Comparison of ENCODE assay signal across 8 mouse cellular contexts in genomic region chr10:88379013-88379885, GRCm38 (mm10). TPM values are rescaled to one million over a fixed set of nuclear protein-coding genes. Genes with fewer than 3 reads are reported as not detected.
DNase-seq lines count a peak whose midpoint lies in the region; ATAC-seq and TF ChIP-seq lines count a peak whose summit lies in the region.

Dram1 (minus strand) TSS chr10:88379080.
Gnptab (plus strand) TSS chr10:88379132.

- H3K79me2 ChIP-seq in liver, adult 2 months (ENCODE audit: control insufficient read depth, insufficient read depth, low read length): peaks cover 7% of the 10 kb centered on the region; the same call in 1 of the 2 replicates

- no peak for TF ChIP-seq POLR2A in liver, adult 2 months (IDR thresholded peaks at IDR 0.05; ENCODE audit: extremely low read depth, insufficient read depth, low read length)

- peak; percentile 82 for ATAC-seq in erythroblast, adult 5-6 weeks (replicated peaks; ENCODE audit: low FRiP score, poor library complexity, severe bottlenecking)
- peak; percentile 86 for ATAC-seq in heart, embryonic 12.5 days (ENCODE audit: insufficient number of reproducible peaks, low FRiP score)
- peak; percentile 89 for ATAC-seq in kidney, postnatal 0 days (replicated peaks; ENCODE audit: low FRiP score, low read depth)
- ATAC-seq in monocyte, adult 5-6 weeks (replicated peaks; ENCODE audit: insufficient number of reproducible peaks, low FRiP score, low TSS enrichment, poor library complexity, severe bottlenecking): peak; percentile 40

- H3K4me2 ChIP-seq in heart, embryonic 12.5 days: peak within 1 kb of the TSS; percentile 86
- peak within 1 kb of the TSS; percentile 82 for H3K4me2 ChIP-seq in kidney, postnatal 0 days (ENCODE audit: low read length)

- H3K9ac ChIP-seq in heart, embryonic 12.5 days: peak within 1 kb of the TSS; percentile 83
- peak within 1 kb of the TSS; percentile 70 for H3K9ac ChIP-seq in kidney, postnatal 0 days (ENCODE audit: low read depth, low read length)
- peak within 1 kb of the TSS; percentile 77 for H3K9ac ChIP-seq in liver, adult 2 months (ENCODE audit: low read depth, low read length)

- peak within 1 kb of the TSS; percentile 88 for H3K4me3 ChIP-seq in heart, embryonic 12.5 days
- H3K4me3 ChIP-seq in kidney, postnatal 0 days (replicated peaks; ENCODE audit: low read depth, low read length): peak within 1 kb of the TSS; percentile 72
- H3K4me3 ChIP-seq in liver, adult 2 months (ENCODE audit: insufficient read depth, low read depth, low read length): peak within 1 kb of the TSS; percentile 76

- peak within 1 kb of the TSS; percentile 26; the same call in 1 of the 2 replicates for H3K27ac ChIP-seq in heart, embryonic 12.5 days (ENCODE audit: poor library complexity, severe bottlenecking)
- H3K27ac ChIP-seq in kidney, postnatal 0 days: peak within 1 kb of the TSS; percentile 44
- H3K27ac ChIP-seq in liver, adult 2 months (replicated peaks; ENCODE audit: insufficient read depth, low read depth, low read length): no peak within 1 kb of the TSS

- H3K36me3 ChIP-seq in heart, embryonic 12.5 days: no peaks in the 10 kb centered on the region
- H3K36me3 ChIP-seq in kidney, postnatal 0 days (ENCODE audit: insufficient read depth, low read length): no peaks in the 10 kb centered on the region
- no peaks in the 10 kb centered on the region for H3K36me3 ChIP-seq in liver, adult 2 months (ENCODE audit: control insufficient read depth, insufficient read depth, low read length)

- DNase-seq in B cell, adult 2 months: peak; percentile 95 to 98
- DNase-seq in brain, adult 2 months (ENCODE audit: low read depth, low spot score): peak; percentile 90
- peak; percentile 84 for DNase-seq in kidney, postnatal 0 days (ENCODE audit: low spot score)
- peak; percentile 44 for DNase-seq in liver, adult 2 months (ENCODE audit: extremely low read depth, low read depth, low spot score)
- peak; percentile 85 to 89 for DNase-seq in spleen, postnatal 36 days (ENCODE audit: low spot score in 2 of 2)

- no peaks in the 10 kb centered on the region for H3K27me3 ChIP-seq in heart, embryonic 12.5 days (replicated peaks)
- no peaks in the 10 kb centered on the region for H3K27me3 ChIP-seq in kidney, postnatal 0 days (ENCODE audit: insufficient read depth, low read length)
- H3K27me3 ChIP-seq in liver, adult 2 months (ENCODE audit: control insufficient read depth, insufficient read depth, low read length): no peaks in the 10 kb centered on the region

- H3K4me1 ChIP-seq in heart, embryonic 12.5 days (replicated peaks): peaks cover 31% of the 10 kb centered on the region
- 0 out of 2 replicates have a peak, but pooled peaks cover 6% of the 10 kb centered on the region for H3K4me1 ChIP-seq in kidney, postnatal 0 days (replicated peaks; ENCODE audit: insufficient read depth, low read length)
- H3K4me1 ChIP-seq in liver, adult 2 months (ENCODE audit: control insufficient read depth, insufficient read depth, low read length): no peaks in the 10 kb centered on the region

- peak; percentile 80 for TF ChIP-seq CTCF in kidney, postnatal 0 days (IDR thresholded peaks at IDR 0.05; ENCODE audit: low read depth)
- TF ChIP-seq CTCF in liver, adult 2 months (IDR thresholded peaks at IDR 0.05; ENCODE audit: low read depth, low read length): peak; percentile 87

- under 1% methylated on average over 87 of the region's 87 CpGs for WGBS in heart, embryonic 12.5 days
- under 1% methylated on average over 83 of the region's 87 CpGs for WGBS in kidney, postnatal 0 days
- WGBS in liver, adult 2 months: under 1% methylated on average over 77 of the region's 87 CpGs

- H3K9me3 ChIP-seq in heart, embryonic 12.5 days (replicated peaks): no peaks in the 10 kb centered on the region
- H3K9me3 ChIP-seq in kidney, postnatal 0 days (replicated peaks; ENCODE audit: low read length): no peaks in the 10 kb centered on the region

RNA-seq across cellular contexts. Expression of gene Dram1, which starts in this region (rescaled TPM):
- total RNA-seq in erythroblast, adult 5-6 weeks (2015; ENCODE audit: low replicate concordance): 13.8 and 19.0 TPM in 2 replicates
- total RNA-seq in erythroblast, adult 5-6 weeks (2017; ENCODE audit: low replicate concordance): 7.5 and 11.8 TPM in 2 replicates
- 0.91 and 1.2 TPM in 2 replicates for polyA plus RNA-seq in heart, embryonic 12.5 days (2016; fragmentation: Nextera tagmentation; extraction: Ambion mirVana)
- 5.6 and 5.9 TPM in 2 replicates for polyA plus RNA-seq in kidney, postnatal 0 days (2015; fragmentation: Nextera tagmentation; extraction: Ambion mirVana)
- total RNA-seq in liver, adult 2 months (2014; rRNA removed): 0.46 and 0.81 TPM in 2 replicates
- 0.25 and 0.60 TPM in 2 replicates for polyA plus RNA-seq in liver, adult 2 months (2012; rRNA removed)
- 18.8 to 27.0 TPM (median 24.5 TPM) in 3 replicates for total RNA-seq in monocyte, adult 5-6 weeks (2017)

RNA-seq across cellular contexts. Expression of gene Gnptab, which starts in this region (rescaled TPM):
- 19.2 and 20.2 TPM in 2 replicates for total RNA-seq in erythroblast, adult 5-6 weeks (2015; ENCODE audit: low replicate concordance)
- total RNA-seq in erythroblast, adult 5-6 weeks (2017; ENCODE audit: low replicate concordance): 7.9 and 11.0 TPM in 2 replicates
- 11.2 and 12.8 TPM in 2 replicates for polyA plus RNA-seq in heart, embryonic 12.5 days (2016; fragmentation: Nextera tagmentation; extraction: Ambion mirVana)
- polyA plus RNA-seq in kidney, postnatal 0 days (2015; fragmentation: Nextera tagmentation; extraction: Ambion mirVana): 9.0 and 10.2 TPM in 2 replicates
- total RNA-seq in liver, adult 2 months (2014; rRNA removed): 5.2 and 6.8 TPM in 2 replicates
- polyA plus RNA-seq in liver, adult 2 months (2012; rRNA removed): 2.7 TPM in 2 replicates
- 28.7 to 62.7 TPM (median 37.0 TPM) in 3 replicates for total RNA-seq in monocyte, adult 5-6 weeks (2017)

Comparison
In these comparisons a context has a peak if more than half of its experiments do, and no peak if none do; other contexts are left out.
1. DNase-seq: peak in every context shown above with its lines; median percentile 96 in B cell, adult 2 months; 90 in brain, adult 2 months; 87 in spleen, postnatal 36 days; 84 in kidney, postnatal 0 days; 44 in liver, adult 2 months.